Mouse (Mus musculus) spleen, embryonic (tissue): ENCODE measurements around the gene Rif1.

Experiments used
- CTCF ChIA-PET: fragments of 350-600 bp; sonication (Branson Sonifier 250); formaldehyde crosslinking; loops from one replicate; lab custom pipeline; 2022; lab: Charles Lee

The Rif1 gene

GRCm38 (mm10) chr2:52072491-52073140 lies at the start of gene Rif1:
Gene Rif1, plus strand, starts transcription at chr2:52072832.
- CTCF ChIA-PET = no interaction called here

DNA sequence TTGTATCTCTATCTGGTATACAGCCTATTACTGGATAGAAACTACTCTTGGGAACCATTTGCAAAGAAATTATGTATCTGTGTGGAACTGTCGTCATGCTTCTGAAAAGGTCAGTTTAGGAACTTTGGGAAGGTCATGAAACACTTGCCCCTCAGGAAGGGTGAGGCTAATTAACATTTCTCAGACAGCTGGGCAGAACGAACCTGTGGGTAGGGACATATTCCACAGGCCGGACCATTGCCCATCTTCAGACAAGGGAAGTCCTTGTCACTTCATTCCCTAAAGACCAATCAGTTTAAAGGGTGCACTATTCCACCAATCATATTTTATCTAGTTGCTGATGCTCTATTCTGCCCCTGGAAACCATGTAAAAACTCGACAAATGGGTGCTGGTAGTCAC lies 45.6 kb upstream of the Rif1 start:
- CTCF ChIA-PET = no interaction called here

- CTCF ChIA-PET = interaction anchor here (0.7 kb wide), 1 partner anchor 180 kb away, joined by 9 read pairs; no protein-coding TSS in a partner anchor
Measured at GRCm38 (mm10) chr2:52029426-52029825, 43.2 kb upstream of the Rif1 start.

GRCm38 (mm10) chr2:52031491-52031890 lies 41.1 kb upstream of the Rif1 start:
- CTCF ChIA-PET = no interaction called here

- CTCF ChIA-PET = no interaction called here
Measured at GRCm38 (mm10) chr2:52034601-52035000, 38.0 kb upstream of the Rif1 start.

- CTCF ChIA-PET = no interaction called here
Measured at GRCm38 (mm10) chr2:52035144-52035543, 37.5 kb upstream of the Rif1 start.

DNA sequence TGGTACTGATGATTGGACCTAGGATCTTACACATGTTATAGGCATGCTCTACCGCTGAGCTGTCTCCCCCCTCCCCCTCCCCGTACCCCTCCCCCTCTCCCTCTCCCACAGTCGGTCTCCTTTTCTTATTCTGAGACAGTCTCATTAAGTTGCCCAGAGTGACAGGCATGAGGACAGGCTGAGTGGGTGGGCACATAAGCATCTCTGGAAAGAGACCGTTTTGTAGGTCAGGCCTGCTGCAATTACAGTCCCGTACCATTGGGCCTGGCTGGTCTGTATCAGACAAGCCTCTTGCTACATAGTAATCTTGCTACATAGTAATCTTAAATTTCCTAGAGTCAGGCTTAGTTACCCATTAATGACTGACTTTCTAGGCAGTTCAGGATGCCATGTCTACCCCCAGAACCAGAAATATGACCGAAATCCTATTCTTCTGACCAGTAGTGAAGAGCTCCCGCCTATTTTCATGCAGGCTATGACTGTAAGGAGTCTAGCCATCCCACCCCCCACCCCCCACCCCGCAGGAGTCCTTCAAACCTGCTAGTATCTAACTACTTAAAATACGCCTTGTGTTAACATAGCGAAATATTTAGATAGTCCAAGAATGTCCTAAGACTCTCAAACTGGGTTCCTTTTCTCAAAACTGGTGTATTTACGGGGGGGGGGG lies 35.6 kb upstream of the Rif1 start:
- CTCF ChIA-PET = no interaction called here

GRCm38 (mm10) chr2:52037882-52038281 lies 34.8 kb upstream of the Rif1 start, which contains the start of gene Tnfaip6:
Gene Tnfaip6, plus strand, starts transcription at chr2:52038009.
- CTCF ChIA-PET = no interaction called here

- CTCF ChIA-PET = no interaction called here
Measured at GRCm38 (mm10) chr2:52038558-52038957, 34.1 kb upstream of the Rif1 start.

- CTCF ChIA-PET = no interaction called here
Measured at GRCm38 (mm10) chr2:52039083-52039801, 33.4 kb upstream of the Rif1 start.

GRCm38 (mm10) chr2:52042132-52042531 lies 30.5 kb upstream of the Rif1 start:
- CTCF ChIA-PET = interaction anchor here (0.6 kb wide), 1 partner anchor 120 kb away, joined by 3 read pairs; no protein-coding TSS in a partner anchor

GRCm38 (mm10) chr2:52042714-52043113 lies 29.9 kb upstream of the Rif1 start:
- CTCF ChIA-PET = interaction anchor here (0.6 kb wide), 1 partner anchor 119 kb away, joined by 3 read pairs; no protein-coding TSS in a partner anchor

GRCm38 (mm10) chr2:52043485-52043884 lies 29.1 kb upstream of the Rif1 start:
- CTCF ChIA-PET = no interaction called here

- CTCF ChIA-PET = no interaction called here
Measured at GRCm38 (mm10) chr2:52046032-52046431, 26.6 kb upstream of the Rif1 start.

GRCm38 (mm10) chr2:52050823-52051222 lies 21.8 kb upstream of the Rif1 start:
- CTCF ChIA-PET = no interaction called here

GRCm38 (mm10) chr2:52052335-52052734 lies 20.3 kb upstream of the Rif1 start:
- CTCF ChIA-PET = no interaction called here

- CTCF ChIA-PET = no interaction called here
Measured at GRCm38 (mm10) chr2:52053502-52053901, 19.1 kb upstream of the Rif1 start.

DNA sequence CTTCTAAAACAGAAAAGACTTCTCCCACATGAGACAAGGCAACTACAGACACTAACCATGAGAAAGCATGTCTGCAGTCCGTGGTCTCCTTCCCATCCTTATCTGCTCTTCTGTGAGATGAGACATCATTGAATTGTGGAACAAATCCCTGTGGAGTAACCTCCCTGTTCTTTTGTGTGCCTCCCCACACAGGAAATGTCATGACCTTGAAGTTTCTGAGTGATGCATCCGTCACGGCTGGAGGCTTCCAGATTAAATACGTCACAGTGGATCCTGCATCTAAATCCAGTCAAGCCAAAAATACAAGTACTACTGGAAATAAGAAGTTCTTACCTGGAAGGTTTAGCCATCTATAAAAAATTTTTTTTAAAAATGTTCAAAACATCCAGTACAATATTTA lies 17.0 kb upstream of the Rif1 start:
- CTCF ChIA-PET = interaction anchor here (0.7 kb wide), 1 partner anchor 113 kb away, joined by 5 read pairs; no protein-coding TSS in a partner anchor

GRCm38 (mm10) chr2:52057099-52057498 lies 15.5 kb upstream of the Rif1 start:
- CTCF ChIA-PET = no interaction called here

- CTCF ChIA-PET = no interaction called here
Measured at GRCm38 (mm10) chr2:52057681-52058080, 15.0 kb upstream of the Rif1 start.

GRCm38 (mm10) chr2:52068641-52069040 lies 4.0 kb upstream of the Rif1 start:
- CTCF ChIA-PET = no interaction called here

DNA sequence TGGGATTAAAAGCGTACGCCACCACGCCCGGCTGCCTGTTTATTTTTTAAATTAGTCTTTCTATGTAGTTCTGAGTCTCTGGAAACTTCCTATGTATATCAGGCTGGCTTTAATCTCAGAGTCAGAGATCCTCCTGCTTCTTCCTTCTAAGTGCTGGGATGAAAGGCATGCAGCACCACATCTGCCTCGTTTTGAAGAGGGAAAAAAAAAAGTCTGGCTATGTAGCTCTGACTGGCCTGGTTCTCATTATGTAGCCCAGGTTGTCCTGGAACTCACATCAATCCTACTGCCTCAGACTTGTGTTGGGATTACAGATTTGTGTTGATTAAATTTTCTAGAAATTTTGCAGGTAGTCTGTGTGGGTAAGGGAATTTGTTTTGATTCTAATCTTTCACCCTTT lies 1.8 kb upstream of the Rif1 start:
- CTCF ChIA-PET = no interaction called here
